Mouse (Mus musculus) lung, adult 10 weeks (tissue): ENCODE data around the gene Adh7. TPM values are rescaled to one million over a fixed set of nuclear protein-coding genes. Genes with fewer than 3 reads are reported as not detected.

Experiments used
- polyA plus RNA-seq: library from polyadenylated mRNA; stranded (reverse); fragments of 350-450 nt; fragmentation: Illumina TruSeq; extraction: RNeasy Lipid Tissue Mini Kit (QIAGEN cat#74804); gene quantifications from one replicate; pipeline ENCODE4 v1.2.3, GENCODE M21; 2014; ENCODE audit warnings: low read depth, low replicate concordance; ENCODE audit not compliant: insufficient read depth

Adh7 gene
- polyA plus RNA-seq: 11.1 TPM

GRCm38 (mm10) chr3:138217631-138218264 lies at the start of gene Adh7:
Adh7 (plus strand) TSS chr3:138217760.

GRCm38 (mm10) chr3:138193683-138194302 lies 23.8 kb upstream of the Adh7 start, which contains the start of gene 4930579F01Rik:
4930579F01Rik (minus strand) TSS chr3:138193825.

GRCm38 (mm10) chr3:138260721-138261669 lies 43.4 kb downstream of the Adh7 start, which contains the start of gene Adh1:
Adh1 (plus strand) TSS chr3:138260991.

Other genes starting within 250 kb of the Adh7 start
- 7.6 TPM for gene Dapp1, start 236.2 kb upstream of the Adh7 start, polyA plus RNA-seq
- 0.15 TPM for gene 1110002E22Rik, start 152.7 kb upstream of the Adh7 start, polyA plus RNA-seq
- not detected for gene Gm5105, start 150.4 kb upstream of the Adh7 start, polyA plus RNA-seq
- gene Trmt10a, start 74.3 kb upstream of the Adh7 start, polyA plus RNA-seq: 2.6 TPM
- gene Mttp, start 72.8 kb upstream of the Adh7 start, polyA plus RNA-seq: 0.94 TPM
- not detected for gene 4930579F01Rik, start 23.9 kb upstream of the Adh7 start, polyA plus RNA-seq
- 162 TPM for gene Adh1, start 43.2 kb downstream of the Adh7 start, polyA plus RNA-seq
- gene Adh6a, start 95.5 kb downstream of the Adh7 start, polyA plus RNA-seq: not detected
- gene Adh6b, start 124.0 kb downstream of the Adh7 start, polyA plus RNA-seq: 0.40 TPM
- not detected for gene Adh4, start 197.7 kb downstream of the Adh7 start, polyA plus RNA-seq
- 64.0 TPM for gene Adh5, start 225.3 kb downstream of the Adh7 start, polyA plus RNA-seq